Mouse (Mus musculus) midbrain, embryonic 11.5 days (tissue): ENCODE measurements around the gene Rpl10a. TPM values are rescaled to one million over a fixed set of nuclear protein-coding genes. Genes with fewer than 3 reads are reported as not detected.

Experiments used
- ATAC-seq: fragments of 200-750 bp; cut with Nextera tagmentation; 2 replicates; pipeline ENCODE4 v1.8.0; 2017; ENCODE audit warnings: moderate TSS enrichment, moderate library complexity; ENCODE audit not compliant: low FRiP score
- DNase-seq: peaks from one replicate; pipeline ENCODE4 v3.0.0; 2015; ENCODE audit warnings: low spot score; ENCODE audit errors: missing footprints
- H3K27ac ChIP-seq: fragments of 300-500 bp; sonication (generic); 2 replicates; pipeline ENCODE4 v1.5.1; 2014; ENCODE audit warnings: low read depth, low read length
- H3K27me3 ChIP-seq: fragments of 300-500 bp; sonication (generic); 2 replicates; pipeline ENCODE4 v1.6.1; 2014; ENCODE audit warnings: mild to moderate bottlenecking, low read length, moderate library complexity, mixed read lengths; ENCODE audit not compliant: control insufficient read depth, insufficient read depth
- H3K36me3 ChIP-seq: fragments of 300-500 bp; sonication (generic); 2 replicates; pipeline ENCODE4 v1.6.1; 2014; ENCODE audit warnings: mild to moderate bottlenecking, low read length, moderate library complexity, mixed read lengths; ENCODE audit not compliant: control insufficient read depth, insufficient read depth
- H3K4me1 ChIP-seq: fragments of 300-500 bp; sonication (generic); 2 replicates; pipeline ENCODE4 v1.6.1; 2014; ENCODE audit warnings: low read length; ENCODE audit not compliant: control insufficient read depth, insufficient read depth
- H3K4me2 ChIP-seq: fragments of 300-500 bp; sonication (generic); 2 replicates; pipeline ENCODE4 v1.6.1; 2014; ENCODE audit warnings: mild to moderate bottlenecking, moderate library complexity
- H3K4me3 ChIP-seq: fragments of 300-500 bp; sonication (generic); 2 replicates; pipeline ENCODE4 v1.5.1; 2014; ENCODE audit warnings: low read depth, low read length
- H3K9ac ChIP-seq: fragments of 300-500 bp; sonication (generic); 2 replicates; pipeline ENCODE4 v1.6.1; 2014; ENCODE audit warnings: low read length
- H3K9me3 ChIP-seq: fragments of 300-500 bp; sonication (generic); 2 replicates; pipeline ENCODE4 v1.6.1; 2016; ENCODE audit warnings: low read length; ENCODE audit not compliant: control insufficient read depth
- WGBS: fragments of 180-500 bp; shearing (Covaris S2); extraction: QIAGEN DNeasy Blood & Tissue Kit; methylation state at CpG from one replicate; pipeline ENCODE4 v1.1.7; 2014; 5-methylcytosine and 5-hydroxymethylcytosine counted together
- polyA plus RNA-seq: library from polyadenylated mRNA; unstranded; fragments of >200 nt; fragmentation: Nextera tagmentation; extraction: Ambion mirVana; gene quantifications from 2 replicates; pipeline ENCODE4 v1.2.1, GENCODE M21; 2014

Rpl10a gene
- 465 and 471 TPM in 2 replicates for polyA plus RNA-seq

GRCm38 (mm10) chr17:28328366-28328928, at the start of gene Rpl10a:
Rpl10a (plus strand) TSS chr17:28328471.
- peak; percentile 88 for ATAC-seq
- Histone ChIP-seq H3K4me1 (peaks cover 18% of the 10 kb centered on the region), H3K27me3 (no peaks in the 10 kb centered on the region), H3K4me3 (peak within 1 kb of the TSS; percentile 94), H3K27ac (peak within 1 kb of the TSS; percentile 92), H3K36me3 (peaks cover 6% of the 10 kb centered on the region), H3K9ac (peak within 1 kb of the TSS; percentile 99), H3K4me2 (peak within 1 kb of the TSS; percentile 80), H3K9me3 (no peaks in the 10 kb centered on the region)
- peak; percentile 100 for DNase-seq
- under 1% methylated on average over 67 of the region's 67 CpGs for WGBS

DNA sequence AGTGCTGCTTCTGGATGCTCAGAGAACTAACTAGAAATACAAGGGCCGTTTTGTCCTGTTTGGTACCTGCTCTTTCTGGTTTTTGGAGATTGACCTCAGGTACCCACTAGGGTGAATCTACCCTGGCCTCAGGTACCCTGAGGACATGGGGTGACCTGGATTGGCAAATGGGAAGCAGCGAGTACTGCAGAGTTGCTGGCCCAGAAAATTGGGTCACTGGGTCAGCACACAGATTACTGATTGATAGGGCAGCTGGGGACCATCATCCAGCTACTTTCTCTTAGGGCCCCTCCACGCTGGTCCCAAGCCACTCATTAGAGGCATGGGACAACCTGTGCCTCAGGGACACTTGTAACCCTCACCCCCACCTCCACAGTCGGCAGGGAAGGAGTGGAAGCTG, 49.0 kb upstream of the Rpl10a start:
- no peaks in the 10 kb centered on the region for H3K36me3 ChIP-seq
- no peak overlapping the region for H3K4me2 ChIP-seq
- DNase-seq (no peak), ATAC-seq (no peak)
- peaks cover 3% of the 10 kb centered on the region; the same call in 1 of the 2 replicates for H3K4me1 ChIP-seq
- no peak overlapping the region for H3K9ac ChIP-seq
- WGBS: 56% methylated on average over 4 of the region's 4 CpGs
- H3K27ac ChIP-seq: no peak overlapping the region
- no peaks in the 10 kb centered on the region for H3K27me3 ChIP-seq
- H3K4me3 ChIP-seq: no peak overlapping the region
- H3K9me3 ChIP-seq: no peaks in the 10 kb centered on the region

DNA sequence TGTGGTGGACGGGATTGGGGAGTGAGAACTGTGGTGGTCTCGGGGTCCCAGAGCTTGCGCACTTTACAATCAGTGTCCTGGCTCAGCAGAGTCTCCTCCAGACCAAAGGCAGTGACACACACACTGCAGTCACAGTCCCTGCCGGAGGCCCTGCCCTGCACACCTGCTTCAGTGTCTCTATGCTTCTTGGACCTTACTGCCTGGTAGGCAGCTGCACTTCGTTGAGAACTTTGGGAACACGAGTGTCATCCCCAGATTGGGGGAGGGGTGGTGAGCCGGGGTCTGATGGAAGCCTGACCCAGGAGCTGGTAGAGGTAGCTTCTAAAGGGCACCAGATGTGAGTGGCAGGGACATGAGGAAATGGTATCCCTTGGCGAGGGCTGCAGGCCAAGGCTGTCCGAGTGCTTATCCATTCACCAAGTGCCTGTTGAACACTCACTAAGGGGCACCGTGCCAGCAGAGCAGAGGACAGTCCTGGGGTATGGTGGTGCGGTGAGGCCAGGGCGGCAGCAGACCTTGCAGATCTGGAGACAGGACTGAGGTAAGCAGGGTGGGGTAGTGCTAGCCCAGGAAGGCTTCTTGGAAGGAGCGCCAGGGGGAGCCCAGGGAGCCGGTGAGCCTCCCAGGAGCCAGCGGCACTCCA, 48.4 kb upstream of the Rpl10a start:
- Histone ChIP-seq H3K4me1 (peaks cover 3% of the 10 kb centered on the region; the same call in 1 of the 2 replicates), H3K27ac (no peak overlapping the region)

DNA sequence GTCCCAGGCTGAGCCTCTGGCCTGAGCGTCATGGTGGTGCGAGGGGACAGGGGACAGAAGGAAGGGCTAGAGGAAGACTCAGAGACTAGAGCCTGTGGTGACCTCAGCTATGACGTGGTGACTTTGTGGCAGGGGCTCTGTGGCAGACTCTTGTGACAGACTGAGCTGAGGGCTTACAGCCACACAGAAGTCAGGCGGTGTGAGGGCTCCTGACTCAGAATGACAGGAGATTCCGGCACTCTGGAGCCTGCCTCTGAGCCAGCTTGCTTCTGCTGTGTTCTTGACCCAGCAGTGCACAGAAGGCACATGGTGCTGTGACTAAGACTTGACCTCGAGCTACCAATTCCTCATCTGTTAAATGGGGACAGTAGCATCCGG, 47.9 kb upstream of the Rpl10a start:
- WGBS: 77% methylated on average over 7 of the region's 7 CpGs
- Histone ChIP-seq H3K27me3 (no peaks in the 10 kb centered on the region), H3K9me3 (no peaks in the 10 kb centered on the region), H3K4me1 (peaks cover 3% of the 10 kb centered on the region; the same call in 1 of the 2 replicates), H3K27ac (no peak overlapping the region), H3K36me3 (no peaks in the 10 kb centered on the region), H3K4me2 (no peak overlapping the region), H3K4me3 (no peak overlapping the region), H3K9ac (no peak overlapping the region)
- DNase-seq: no peak
- ATAC-seq: no peak

More for the DNA sequence above, 48.4 kb upstream of the Rpl10a start:
- DNase-seq (no peak), ATAC-seq (no peak)
- Histone ChIP-seq H3K4me3 (no peak overlapping the region), H3K36me3 (no peaks in the 10 kb centered on the region), H3K4me2 (no peak overlapping the region), H3K9me3 (no peaks in the 10 kb centered on the region), H3K27me3 (no peaks in the 10 kb centered on the region), H3K9ac (no peak overlapping the region)
- 74% methylated on average over 15 of the region's 15 CpGs for WGBS

DNA sequence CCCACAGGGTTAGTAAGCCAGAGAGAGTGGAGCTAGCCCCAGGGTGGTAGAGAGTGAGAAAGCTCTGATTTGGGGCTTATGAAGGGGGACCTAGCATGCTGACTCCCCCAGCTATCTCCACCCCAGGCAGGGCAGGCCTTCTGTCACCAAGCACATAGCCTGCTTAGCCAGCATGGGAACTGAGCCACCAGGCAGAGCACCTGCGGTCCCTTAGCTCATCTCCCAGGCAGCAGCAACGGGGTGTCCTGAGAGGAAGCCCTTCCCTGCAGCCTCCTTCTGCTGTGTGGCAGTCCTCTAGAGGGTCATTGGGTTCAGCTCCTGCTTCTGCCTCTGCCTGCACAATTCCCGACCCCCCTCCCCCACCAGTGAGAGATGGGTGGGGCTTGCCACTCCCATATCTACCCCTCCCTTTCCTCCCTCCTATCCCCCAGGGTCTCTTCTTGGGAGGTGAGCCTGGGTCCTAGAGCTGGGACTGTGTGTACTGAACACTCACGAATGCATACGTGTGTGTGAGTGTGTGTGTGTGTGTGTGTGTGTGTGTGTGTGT, 47.4 kb upstream of the Rpl10a start:
- H3K9ac ChIP-seq: no peak overlapping the region
- no peaks in the 10 kb centered on the region for H3K27me3 ChIP-seq
- 48% methylated on average over 5 of the region's 5 CpGs for WGBS
- H3K4me1 ChIP-seq: peaks cover 3% of the 10 kb centered on the region; the same call in 1 of the 2 replicates
- no peak for ATAC-seq
- no peak overlapping the region for H3K27ac ChIP-seq
- H3K9me3 ChIP-seq: no peaks in the 10 kb centered on the region
- H3K4me2 ChIP-seq: no peak overlapping the region
- no peaks in the 10 kb centered on the region for H3K36me3 ChIP-seq
- H3K4me3 ChIP-seq: no peak overlapping the region
- no peak for DNase-seq

GRCm38 (mm10) chr17:28281866-28282441, 46.3 kb upstream of the Rpl10a start:
- DNase-seq: no peak
- no peak overlapping the region for H3K27ac ChIP-seq
- no peaks in the 10 kb centered on the region for H3K27me3 ChIP-seq
- no peak overlapping the region for H3K4me3 ChIP-seq
- H3K4me1 ChIP-seq: peaks cover 3% of the 10 kb centered on the region; the same call in 1 of the 2 replicates
- H3K9me3 ChIP-seq: no peaks in the 10 kb centered on the region
- ATAC-seq: no peak
- H3K9ac ChIP-seq: no peak overlapping the region
- 91% methylated on average over 7 of the region's 7 CpGs for WGBS
- H3K36me3 ChIP-seq: no peaks in the 10 kb centered on the region
- H3K4me2 ChIP-seq: no peak overlapping the region

GRCm38 (mm10) chr17:28283199-28283598, 45.1 kb upstream of the Rpl10a start:
- no peaks in the 10 kb centered on the region for H3K36me3 ChIP-seq
- H3K27ac ChIP-seq: no peak overlapping the region
- H3K4me2 ChIP-seq: no peak overlapping the region
- WGBS: 89% methylated on average over 10 of the region's 10 CpGs
- no peak overlapping the region for H3K9ac ChIP-seq
- H3K4me3 ChIP-seq: no peak overlapping the region
- peaks cover 3% of the 10 kb centered on the region; the same call in 1 of the 2 replicates for H3K4me1 ChIP-seq
- no peaks in the 10 kb centered on the region for H3K9me3 ChIP-seq
- no peaks in the 10 kb centered on the region for H3K27me3 ChIP-seq
- DNase-seq (no peak), ATAC-seq (no peak)

- no peak overlapping the region for H3K4me3 ChIP-seq
- no peak overlapping the region for H3K4me2 ChIP-seq
- ATAC-seq (no peak), DNase-seq (no peak)
- 86% methylated on average over 10 of the region's 10 CpGs for WGBS
- no peak overlapping the region for H3K27ac ChIP-seq
- H3K27me3 ChIP-seq: no peaks in the 10 kb centered on the region
- no peaks in the 10 kb centered on the region for H3K36me3 ChIP-seq
- H3K4me1 ChIP-seq: no peaks in the 10 kb centered on the region
- no peak overlapping the region for H3K9ac ChIP-seq
- H3K9me3 ChIP-seq: no peaks in the 10 kb centered on the region
Observed at GRCm38 (mm10) chr17:28286133-28286532, 42.1 kb upstream of the Rpl10a start.

GRCm38 (mm10) chr17:28286964-28287363, 41.3 kb upstream of the Rpl10a start:
- Histone ChIP-seq H3K27me3 (no peaks in the 10 kb centered on the region), H3K9me3 (no peaks in the 10 kb centered on the region), H3K27ac (no peak overlapping the region), H3K4me3 (no peak overlapping the region), H3K9ac (no peak overlapping the region), H3K4me1 (no peaks in the 10 kb centered on the region), H3K36me3 (no peaks in the 10 kb centered on the region), H3K4me2 (no peak overlapping the region)
- DNase-seq (no peak), ATAC-seq (no peak)
- 41% methylated on average over 5 of the region's 5 CpGs for WGBS
